Mouse (Mus musculus) erythroblast, adult 5-6 weeks (primary cell): ENCODE data around the gene Nr1i3. TPM values are rescaled to one million over a fixed set of nuclear protein-coding genes. Genes with fewer than 3 reads are reported as not detected.

Experiments used
- ATAC-seq: replicated peaks from 2 replicates; pipeline ENCODE4 v1.8.0; 2016; ENCODE audit warnings: moderate number of reproducible peaks, mild to moderate bottlenecking, moderate TSS enrichment, inconsistent platforms; ENCODE audit not compliant: poor library complexity, low FRiP score, severe bottlenecking
- total RNA-seq, 2 experiments: library from RNA; stranded (forward) in 1 of 2; stranded (reverse) in 1 of 2; fragments of 150-400 nt in 1 of 2; fragments of 200-764, 138-1000 nt in 1 of 2; gene quantifications; 2 replicates each; pipeline versions ENCODE4 v1.2.3 to v1.2.4; 2015 to 2017; ENCODE audit warnings: low replicate concordance in 2 of 2

Nr1i3 gene
- total RNA-seq (2015; ENCODE audit: low replicate concordance) (not detected in 2 replicates), total RNA-seq (2017; ENCODE audit: low replicate concordance) (not detected in 2 replicates)

GRCm38 (mm10) chr1:171213801-171214496 is at the start of gene Nr1i3:
Gene Nr1i3 (plus strand): TSS chr1:171213970.
- ATAC-seq: no peak

DNA sequence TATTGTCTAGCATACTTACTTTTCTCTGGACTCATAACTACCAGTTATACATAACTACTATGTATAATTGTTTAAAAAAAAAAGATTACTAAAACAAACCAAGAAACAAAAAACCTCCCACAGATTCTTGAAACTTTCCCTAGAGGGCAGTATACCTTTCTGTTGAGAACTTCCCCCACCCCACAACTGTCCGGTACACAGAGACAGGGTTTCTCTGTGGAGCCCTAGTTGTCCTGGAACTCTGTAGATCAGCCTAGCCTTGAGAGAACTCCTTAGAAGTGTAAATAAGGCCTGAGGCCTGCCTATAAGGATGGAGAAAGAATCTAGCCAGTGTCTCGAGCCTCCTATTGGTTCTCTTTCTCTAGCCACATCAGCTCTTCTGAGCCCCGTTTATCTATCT is 49.5 kb upstream of the Nr1i3 start:
- no peak for ATAC-seq

- no peak for ATAC-seq
Observed at GRCm38 (mm10) chr1:171165629-171166345, 48.0 kb upstream of the Nr1i3 start.

- no peak for ATAC-seq
Observed at GRCm38 (mm10) chr1:171168906-171169305, 44.9 kb upstream of the Nr1i3 start.

DNA sequence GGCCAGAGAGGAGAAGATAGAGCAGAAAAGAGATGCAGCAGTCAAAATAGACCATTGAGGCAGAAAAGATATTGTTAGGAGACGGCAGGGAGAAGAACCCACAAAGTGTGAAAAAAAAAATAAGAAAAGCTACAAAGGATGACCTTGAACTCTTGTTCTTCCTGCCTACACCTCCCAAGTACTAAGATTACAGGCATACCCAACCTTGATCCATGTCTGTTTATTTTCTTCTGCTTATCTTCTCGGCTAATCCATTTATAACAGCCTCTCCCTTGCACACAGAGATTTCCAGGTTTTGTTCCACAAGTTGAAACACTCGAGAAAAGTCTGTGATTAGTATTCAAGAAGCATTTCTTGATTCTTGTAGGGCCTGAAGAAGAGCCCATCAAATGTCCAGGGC is 43.9 kb upstream of the Nr1i3 start:
- no peak for ATAC-seq

DNA sequence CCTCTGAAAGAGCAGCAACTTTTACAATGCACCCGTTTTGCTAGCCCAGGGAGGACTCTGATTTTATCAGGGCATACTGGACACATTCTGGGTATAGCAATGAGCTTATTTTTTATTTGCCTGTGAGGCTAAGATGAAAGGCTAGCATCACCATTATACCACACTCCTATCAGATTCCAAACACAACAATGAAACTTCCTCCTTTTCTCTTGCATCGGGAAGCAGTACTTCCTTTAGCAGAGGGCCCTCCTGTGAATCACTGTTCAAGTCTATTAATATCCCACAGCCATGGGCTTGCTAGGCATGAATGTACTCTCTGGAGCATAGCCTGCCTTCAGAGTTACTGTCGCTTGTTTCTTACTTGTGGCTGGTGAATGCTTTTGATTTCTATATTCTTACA is 42.6 kb upstream of the Nr1i3 start:
- ATAC-seq: no peak

GRCm38 (mm10) chr1:171172779-171173178 is 41.0 kb upstream of the Nr1i3 start:
- no peak for ATAC-seq

- ATAC-seq: no peak
Observed at GRCm38 (mm10) chr1:171179487-171180171, 34.1 kb upstream of the Nr1i3 start.

GRCm38 (mm10) chr1:171183025-171183424 is 30.7 kb upstream of the Nr1i3 start:
- no peak for ATAC-seq

- no peak for ATAC-seq
Observed at GRCm38 (mm10) chr1:171183620-171184019, 30.1 kb upstream of the Nr1i3 start.

DNA sequence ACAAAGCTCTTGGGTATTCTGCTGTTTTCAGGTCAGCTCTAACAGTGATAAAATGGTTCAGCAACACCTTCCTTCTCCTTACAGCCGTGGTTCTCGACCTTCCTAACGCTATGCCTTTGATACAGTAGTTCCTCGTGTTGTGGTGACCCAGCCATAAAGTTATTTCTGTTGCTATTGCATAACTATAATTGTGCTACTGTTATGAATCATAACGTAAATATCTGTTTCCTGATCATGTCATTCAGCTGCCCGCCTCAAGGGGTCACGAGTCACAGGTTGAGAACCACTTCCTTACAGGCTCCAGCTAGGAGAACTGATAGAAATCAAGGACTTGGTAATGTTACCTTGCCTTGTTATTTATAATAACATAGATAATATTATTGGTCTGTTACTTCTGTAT is 29.5 kb upstream of the Nr1i3 start:
- ATAC-seq: no peak

DNA sequence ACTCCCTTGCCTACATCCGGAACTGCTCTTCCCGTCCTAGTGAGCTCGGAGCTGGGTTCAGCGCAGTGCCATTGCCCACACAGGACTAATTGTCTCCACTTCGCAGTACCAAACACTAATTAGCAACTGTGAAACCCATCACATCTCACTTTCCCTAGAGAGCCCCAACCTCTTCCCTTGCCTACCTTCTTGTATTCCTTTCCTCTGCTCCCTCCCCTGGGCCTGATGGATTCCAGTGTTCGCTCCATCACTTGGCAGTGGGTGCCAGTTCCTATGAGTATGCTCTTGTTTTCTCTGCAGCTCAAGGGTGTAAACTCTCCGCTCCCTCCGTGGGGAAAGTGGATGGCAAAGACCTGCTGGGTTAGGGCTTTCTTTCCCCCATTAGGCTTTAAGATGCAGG is 28.1 kb upstream of the Nr1i3 start:
- ATAC-seq: no peak

DNA sequence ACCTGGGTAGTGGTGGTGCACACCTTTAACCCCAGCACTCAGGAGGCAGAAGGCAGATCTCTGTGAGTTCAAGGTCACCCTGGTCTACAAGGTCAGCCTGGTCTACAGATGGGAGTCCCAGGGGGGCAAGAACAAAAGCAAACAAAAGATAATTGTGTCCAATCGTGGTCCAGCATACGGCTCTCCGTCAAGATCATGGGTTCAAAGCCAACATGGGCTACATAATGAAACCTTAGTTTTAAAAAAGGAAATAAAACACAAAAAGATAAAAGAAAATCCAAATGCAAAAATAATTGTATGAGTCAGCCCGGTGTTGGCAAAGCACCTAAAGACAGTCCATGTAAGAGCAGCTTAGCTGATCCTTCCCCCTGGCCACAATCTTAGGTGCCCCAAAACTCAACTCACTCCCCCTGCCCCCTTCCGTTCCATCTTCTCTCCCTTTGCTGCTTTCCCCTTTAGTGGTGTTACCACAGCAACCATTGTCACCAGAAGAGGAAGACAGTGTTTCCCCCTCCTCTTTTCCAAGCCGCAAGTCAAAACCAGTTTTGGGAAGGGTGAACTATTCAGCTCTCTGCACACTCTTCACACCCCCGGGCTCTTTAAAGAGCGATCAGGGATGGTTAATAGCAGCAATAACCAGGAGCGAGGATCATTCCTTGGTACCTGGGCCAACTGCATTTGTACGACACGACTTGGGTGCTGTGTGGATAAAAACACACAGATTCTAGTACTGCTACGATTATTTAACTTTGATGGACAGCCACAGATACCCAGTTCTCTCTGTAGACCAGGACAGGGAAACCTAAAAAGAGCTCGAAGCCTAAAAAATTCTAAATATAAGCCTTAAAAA is 25.7 kb upstream of the Nr1i3 start:
- ATAC-seq: no peak

- no peak for ATAC-seq
Observed at GRCm38 (mm10) chr1:171189046-171189445, 24.7 kb upstream of the Nr1i3 start.

- ATAC-seq: no peak
Observed at GRCm38 (mm10) chr1:171189476-171190114, 24.2 kb upstream of the Nr1i3 start.

GRCm38 (mm10) chr1:171190832-171191231 is 22.9 kb upstream of the Nr1i3 start:
- no peak for ATAC-seq

DNA sequence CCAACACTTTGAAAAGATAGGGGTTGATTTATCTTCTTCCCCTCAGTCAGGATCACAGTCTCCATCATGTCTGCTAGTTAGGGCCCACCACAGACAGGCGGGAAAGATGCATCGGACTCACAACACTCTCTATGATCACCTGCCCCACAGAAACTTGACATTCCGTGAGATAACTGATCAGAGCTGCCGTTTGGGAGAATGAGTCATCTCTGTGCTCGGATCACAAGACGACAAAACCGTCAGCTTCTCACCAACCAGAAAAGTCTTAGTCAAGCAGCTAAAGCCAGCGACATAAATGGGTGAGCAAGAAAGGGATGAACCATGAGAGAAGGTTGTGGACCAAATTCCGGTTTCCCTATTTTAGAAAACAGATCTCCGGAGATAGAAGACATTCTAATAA is 21.5 kb upstream of the Nr1i3 start:
- no peak for ATAC-seq

DNA sequence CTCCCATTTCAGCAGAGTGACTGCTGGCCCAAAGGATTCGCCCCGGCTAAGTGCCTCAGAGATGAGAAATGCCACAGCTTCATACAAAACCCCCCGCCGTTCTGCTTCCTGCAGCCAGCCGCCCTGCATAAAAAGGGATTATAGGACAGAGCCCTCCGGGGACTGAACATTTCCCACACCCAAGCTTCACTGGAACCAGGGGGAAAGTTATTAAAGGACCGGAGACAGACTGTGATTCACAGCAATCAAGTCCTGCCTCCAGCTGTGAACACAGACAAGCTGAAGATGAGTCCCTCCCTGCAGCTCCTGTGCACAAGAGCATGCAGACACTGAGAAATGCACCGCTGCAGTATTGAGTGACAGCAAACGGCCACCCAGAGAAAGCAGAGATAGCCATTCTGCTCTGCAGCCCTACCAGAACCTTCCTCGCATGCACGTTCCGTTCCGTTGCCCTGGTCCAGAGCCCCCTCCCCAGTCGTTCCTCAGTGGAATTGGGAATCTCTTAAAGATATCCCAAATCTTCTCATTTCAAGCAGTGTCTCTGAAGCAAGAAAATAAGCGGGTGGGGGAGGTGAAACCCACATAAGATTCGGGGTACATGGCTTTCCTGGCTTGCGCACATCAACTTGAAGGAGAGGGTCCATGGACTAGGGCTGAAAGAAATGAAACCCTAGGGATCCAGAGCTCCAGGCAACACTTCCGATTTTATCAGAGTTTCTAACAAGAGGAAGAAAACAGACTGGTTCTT is 20.5 kb upstream of the Nr1i3 start:
- no peak for ATAC-seq
